Mouse (Mus musculus): ENCODE results near the gene Map2k1. TPM values are rescaled to one million over a fixed set of nuclear protein-coding genes. Genes with fewer than 3 reads are reported as not detected.
"Not testable (repeated sequence)": the region's sequence is repeated elsewhere in the genome, so short reads cannot be mapped to it uniquely, and the experiment has no call there.

Map2k1 gene
- total RNA-seq (2021), result 10 to 100 TPM; 47.2 to 47.5 TPM
- polyA plus RNA-seq (2012; rRNA removed), result 30.0 and 43.3 TPM in 2 replicates
- long read RNA-seq, transcript Map2k1-201 (11 exons, 2,436 nt), result major isoform, 41 of 48 reads
- long read RNA-seq, partial matches to known transcripts, result 4 of 48 reads
- long read RNA-seq, other reads (novel, unspliced or antisense), result 3 of 48 reads

- Histone ChIP-seq H3K27ac (peak within 1 kb of the TSS; percentile 86), H3K4me3 (peak within 1 kb of the TSS; percentile 94), H3K36me3 (ENCODE audit: control insufficient read depth, insufficient read depth, low read length) (peaks cover 10% of the 10 kb centered on the region), H3K79me2 (replicated peaks; ENCODE audit: control insufficient read depth, insufficient read depth, low read length) (peaks cover 2% of the 10 kb centered on the region; the same call in 1 of the 2 replicates), H3K9ac (ENCODE audit: low read depth, low read length) (peak within 1 kb of the TSS; percentile 94), H3K4me1 (ENCODE audit: control insufficient read depth, insufficient read depth, low read length) (peaks cover 3% of the 10 kb centered on the region), H3K27me3 (ENCODE audit: control insufficient read depth, insufficient read depth, low read length) (no peaks in the 10 kb centered on the region)
- DNase-seq, result peak; percentile 100
- intact Hi-C loops (cut with DNase I), result loop anchor here (1.0 to 2.0 kb wide), 3 partner anchors 18 to 74 kb away; partner anchors contain the start of genes Snapc5, Tipin and Uchl4
- WGBS, result under 1% methylated on average over 88 of the region's 89 CpGs
- TF ChIP-seq POLR2A (IDR thresholded peaks at IDR 0.05; ENCODE audit: insufficient read depth, low read depth, low read length), result peak; percentile 97
- peak; percentile 92 for TF ChIP-seq CTCF (IDR thresholded peaks at IDR 0.05)
- peak; percentile 54 for TF ChIP-seq EP300 (IDR thresholded peaks at IDR 0.05; ENCODE audit: insufficient read depth, low read depth, low read length)
These were observed at the start of gene Map2k1 for GRCm38 (mm10) chr9:64253021-64253904. Gene Map2k1, minus strand, starts transcription at chr9:64253631.

GRCm38 (mm10) chr9:64303086-64303485 lies 49.7 kb upstream of the Map2k1 start:
- H3K9ac ChIP-seq (ENCODE audit: low read depth, low read length); DNase-seq; H3K27ac ChIP-seq; H3K4me3 ChIP-seq; intact Hi-C loops (cut with DNase I); H3K36me3 ChIP-seq (ENCODE audit: control insufficient read depth, insufficient read depth, low read length); H3K4me1 ChIP-seq (ENCODE audit: control insufficient read depth, insufficient read depth, low read length); H3K79me2 ChIP-seq (replicated peaks; ENCODE audit: control insufficient read depth, insufficient read depth, low read length); H3K27me3 ChIP-seq (ENCODE audit: control insufficient read depth, insufficient read depth, low read length): not testable (repeated sequence)
- WGBS, result 96% methylated on average over 4 of the region's 4 CpGs

- intact Hi-C loops (cut with DNase I), result loop anchor here (5.0 kb wide), 1 partner anchor 60 kb away; the partner anchor contains the start of gene Dis3l
- WGBS, result 46% methylated on average over 5 of the region's 5 CpGs
- no peaks in the 10 kb centered on the region for H3K27me3 ChIP-seq (ENCODE audit: control insufficient read depth, insufficient read depth, low read length)
- H3K27ac ChIP-seq, result peak overlapping the region; percentile 88; the same call in 1 of the 2 replicates
- H3K79me2 ChIP-seq (replicated peaks; ENCODE audit: control insufficient read depth, insufficient read depth, low read length), result no peaks in the 10 kb centered on the region
- H3K36me3 ChIP-seq (ENCODE audit: control insufficient read depth, insufficient read depth, low read length), result peaks cover 4% of the 10 kb centered on the region; the same call in 1 of the 2 replicates
- no peak for DNase-seq
- no peaks in the 10 kb centered on the region for H3K4me1 ChIP-seq (ENCODE audit: control insufficient read depth, insufficient read depth, low read length)
- no peak for TF ChIP-seq EP300 (IDR thresholded peaks at IDR 0.05; ENCODE audit: insufficient read depth, low read depth, low read length)
- no peak for TF ChIP-seq POLR2A (IDR thresholded peaks at IDR 0.05; ENCODE audit: insufficient read depth, low read depth, low read length)
- no peak for TF ChIP-seq CTCF (IDR thresholded peaks at IDR 0.05)
- H3K4me3 ChIP-seq, result no peak overlapping the region; the same call in none of the 2 replicates
- H3K9ac ChIP-seq (ENCODE audit: low read depth, low read length), result peak overlapping the region; percentile 38
These were observed 29.1 kb upstream of the Map2k1 start for GRCm38 (mm10) chr9:64282404-64282987.

- Histone ChIP-seq H3K4me3 (peak overlapping the region; percentile 94), H3K9ac (ENCODE audit: low read depth, low read length) (peak overlapping the region; percentile 90), H3K79me2 (replicated peaks; ENCODE audit: control insufficient read depth, insufficient read depth, low read length) (no peaks in the 10 kb centered on the region), H3K27ac (peak overlapping the region; percentile 88), H3K36me3 (ENCODE audit: control insufficient read depth, insufficient read depth, low read length) (peaks cover 4% of the 10 kb centered on the region; the same call in 1 of the 2 replicates), H3K27me3 (ENCODE audit: control insufficient read depth, insufficient read depth, low read length) (no peaks in the 10 kb centered on the region), H3K4me1 (ENCODE audit: control insufficient read depth, insufficient read depth, low read length) (no peaks in the 10 kb centered on the region)
- DNase-seq, result no peak
- WGBS, result under 1% methylated on average over 22 of the region's 24 CpGs
- no peak for TF ChIP-seq POLR2A (IDR thresholded peaks at IDR 0.05; ENCODE audit: insufficient read depth, low read depth, low read length)
- TF ChIP-seq CTCF (IDR thresholded peaks at IDR 0.05), result no peak
- no peak for TF ChIP-seq EP300 (IDR thresholded peaks at IDR 0.05; ENCODE audit: insufficient read depth, low read depth, low read length)
- intact Hi-C loops (cut with DNase I), result loop anchor here (2.0 to 5.0 kb wide), 2 partner anchors 29 to 61 kb away; partner anchors contain the start of genes Dis3l and Map2k1
These were observed 28.3 kb upstream of the Map2k1 start for GRCm38 (mm10) chr9:64281781-64282178.

- H3K4me3 ChIP-seq, result peak within 1 kb of the TSS; percentile 94
- H3K36me3 ChIP-seq (ENCODE audit: control insufficient read depth, insufficient read depth, low read length), result peaks cover 4% of the 10 kb centered on the region; the same call in 1 of the 2 replicates
- no peaks in the 10 kb centered on the region for H3K79me2 ChIP-seq (replicated peaks; ENCODE audit: control insufficient read depth, insufficient read depth, low read length)
- no peaks in the 10 kb centered on the region for H3K27me3 ChIP-seq (ENCODE audit: control insufficient read depth, insufficient read depth, low read length)
- peak within 1 kb of the TSS; percentile 88 for H3K27ac ChIP-seq
- TF ChIP-seq CTCF (IDR thresholded peaks at IDR 0.05) (no peak), POLR2A (IDR thresholded peaks at IDR 0.05; ENCODE audit: insufficient read depth, low read depth, low read length) (peak; percentile 78), EP300 (IDR thresholded peaks at IDR 0.05; ENCODE audit: insufficient read depth, low read depth, low read length) (no peak)
- WGBS, result 2% methylated on average over 45 of the region's 46 CpGs
- no peaks in the 10 kb centered on the region for H3K4me1 ChIP-seq (ENCODE audit: control insufficient read depth, insufficient read depth, low read length)
- DNase-seq, result peak; percentile 96 to 98
- H3K9ac ChIP-seq (ENCODE audit: low read depth, low read length), result peak within 1 kb of the TSS; percentile 90
- intact Hi-C loops (cut with DNase I), result loop anchor here (2.0 to 5.0 kb wide), 2 partner anchors 28 to 61 kb away; partner anchors contain the start of genes Dis3l and Map2k1
These were observed 27.8 kb upstream of the Map2k1 start, which contains the start of gene Tipin for GRCm38 (mm10) chr9:64281105-64281780. Gene Tipin, plus strand, starts transcription at chr9:64281581.
